Mouse (Mus musculus): ENCODE results near the gene Golm1. TPM values are rescaled to one million over a fixed set of nuclear protein-coding genes. Genes with fewer than 3 reads are reported as not detected.

Golm1 gene
- polyA plus RNA-seq, 2 experiments: 27.8 to 43.2 TPM

DNA sequence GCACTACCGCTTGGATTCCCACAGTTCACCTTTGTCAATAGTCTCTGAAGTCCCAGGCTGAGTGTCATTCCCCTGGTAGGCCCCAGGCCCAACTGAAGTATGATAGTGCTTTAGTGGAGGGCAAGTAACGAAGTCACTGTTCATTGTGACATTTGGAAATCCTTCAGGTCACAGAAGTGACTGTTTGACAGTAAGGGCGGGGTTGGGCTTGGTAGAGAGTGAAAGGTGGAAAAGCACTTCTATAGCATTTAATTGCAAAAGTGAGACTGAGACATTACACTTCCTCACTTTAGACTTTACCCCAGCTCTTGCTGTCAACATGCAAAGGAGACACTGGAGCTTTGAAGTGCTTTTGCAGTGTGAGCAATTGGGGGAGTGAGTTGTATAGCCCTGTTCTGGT is 18.4 kb upstream of the Golm1 start, which contains the start of gene 4921517D22Rik:
TSS of gene 4921517D22Rik (minus strand) at position 101 of the 400 bp plus-strand sequence.
- ATAC-seq (ENCODE audit: low FRiP score, low read depth): no peak
- no peak for TF ChIP-seq POLR2A (IDR thresholded peaks at IDR 0.05; ENCODE audit: borderline replicate concordance, extremely low read depth, insufficient read depth, insufficient read length)
- Histone ChIP-seq H3K4me2 (replicated peaks; ENCODE audit: low read depth, low read length, severe bottlenecking) (no peak within 1 kb of the TSS), H3K9ac (ENCODE audit: low read depth, low read length, severe bottlenecking) (no peak within 1 kb of the TSS), H3K36me3 (ENCODE audit: control insufficient read depth, insufficient read depth, low read length) (no peaks in the 10 kb centered on the region), H3K4me3 (replicated peaks; ENCODE audit: low read length) (no peak within 1 kb of the TSS), H3K9me3 (ENCODE audit: control insufficient read depth, low read length) (no peaks in the 10 kb centered on the region), H3K4me1 (ENCODE audit: control insufficient read depth, insufficient read depth, low read length) (no peaks in the 10 kb centered on the region), H3K27me3 (ENCODE audit: control insufficient read depth, insufficient read depth, low read length) (no peaks in the 10 kb centered on the region), H3K27ac (replicated peaks; ENCODE audit: low read depth, low read length) (no peak within 1 kb of the TSS)
- no peak for DNase-seq (ENCODE audit: low spot score)
- 85% methylated on average over 3 of the region's 3 CpGs for WGBS

DNA sequence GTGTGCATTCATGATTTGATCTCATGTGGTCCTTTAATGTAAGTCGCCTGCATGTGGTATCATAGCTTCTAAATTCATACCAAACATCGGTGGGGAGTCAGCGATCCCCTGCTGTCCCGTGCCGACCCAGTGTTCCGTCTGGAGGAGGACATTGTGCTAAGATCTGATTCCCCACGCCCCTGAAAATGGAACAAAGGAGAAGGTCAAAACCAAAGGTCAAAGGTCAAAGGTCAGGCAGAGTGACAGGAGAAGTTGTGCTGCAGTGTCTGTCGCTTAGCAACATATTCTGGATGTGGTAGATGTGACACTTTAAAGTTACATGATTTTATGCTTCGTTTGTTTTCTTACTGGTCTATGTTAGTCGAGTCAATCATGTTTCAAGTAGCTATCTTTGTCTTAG is 15.9 kb upstream of the Golm1 start:
- ATAC-seq (ENCODE audit: low FRiP score, low read depth): no peak
- no peak overlapping the region for H3K4me2 ChIP-seq (replicated peaks; ENCODE audit: low read depth, low read length, severe bottlenecking)
- no peak for DNase-seq (ENCODE audit: low spot score)
- no peaks in the 10 kb centered on the region for H3K27me3 ChIP-seq (ENCODE audit: control insufficient read depth, insufficient read depth, low read length)
- no peak overlapping the region for H3K27ac ChIP-seq (replicated peaks; ENCODE audit: low read depth, low read length)
- 83% methylated on average over 10 of the region's 10 CpGs for WGBS
- TF ChIP-seq POLR2A (IDR thresholded peaks at IDR 0.05; ENCODE audit: borderline replicate concordance, extremely low read depth, insufficient read depth, insufficient read length): no peak
- no peaks in the 10 kb centered on the region for H3K36me3 ChIP-seq (ENCODE audit: control insufficient read depth, insufficient read depth, low read length)
- H3K9me3 ChIP-seq (ENCODE audit: control insufficient read depth, low read length): no peaks in the 10 kb centered on the region
- H3K4me3 ChIP-seq (replicated peaks; ENCODE audit: low read length): no peak overlapping the region
- no peaks in the 10 kb centered on the region for H3K4me1 ChIP-seq (ENCODE audit: control insufficient read depth, insufficient read depth, low read length)
- H3K9ac ChIP-seq (ENCODE audit: low read depth, low read length, severe bottlenecking): no peak overlapping the region

DNA sequence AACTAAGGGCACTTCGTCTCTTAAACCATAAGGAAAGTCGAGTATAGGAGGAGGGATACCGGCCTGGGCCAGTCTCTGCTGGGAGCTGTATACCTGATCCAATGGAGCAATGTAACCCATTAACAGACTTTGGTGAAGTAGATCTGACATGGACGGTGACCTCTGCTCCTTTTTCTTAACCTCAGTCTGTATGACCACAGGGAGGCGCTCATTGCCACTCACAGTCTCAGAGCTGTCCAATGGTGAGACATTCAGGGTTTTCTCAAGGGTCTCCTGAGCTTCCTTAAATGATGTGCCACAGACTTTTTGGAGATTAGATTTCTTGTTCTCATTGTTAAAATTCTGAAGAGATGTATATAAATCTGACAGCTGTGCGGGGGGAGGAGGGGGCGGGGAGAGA is 15.0 kb upstream of the Golm1 start:
- Histone ChIP-seq H3K27ac (replicated peaks; ENCODE audit: low read depth, low read length) (no peak overlapping the region), H3K9ac (ENCODE audit: low read depth, low read length, severe bottlenecking) (no peak overlapping the region), H3K4me3 (replicated peaks; ENCODE audit: low read length) (no peak overlapping the region), H3K9me3 (ENCODE audit: control insufficient read depth, low read length) (no peaks in the 10 kb centered on the region), H3K27me3 (ENCODE audit: control insufficient read depth, insufficient read depth, low read length) (no peaks in the 10 kb centered on the region), H3K36me3 (ENCODE audit: control insufficient read depth, insufficient read depth, low read length) (no peaks in the 10 kb centered on the region), H3K4me2 (replicated peaks; ENCODE audit: low read depth, low read length, severe bottlenecking) (no peak overlapping the region), H3K4me1 (ENCODE audit: control insufficient read depth, insufficient read depth, low read length) (no peaks in the 10 kb centered on the region)
- 84% methylated on average over 7 of the region's 7 CpGs for WGBS
- TF ChIP-seq POLR2A (IDR thresholded peaks at IDR 0.05; ENCODE audit: borderline replicate concordance, extremely low read depth, insufficient read depth, insufficient read length): no peak
- no peak for ATAC-seq (ENCODE audit: low FRiP score, low read depth)
- no peak for DNase-seq (ENCODE audit: low spot score)

DNA sequence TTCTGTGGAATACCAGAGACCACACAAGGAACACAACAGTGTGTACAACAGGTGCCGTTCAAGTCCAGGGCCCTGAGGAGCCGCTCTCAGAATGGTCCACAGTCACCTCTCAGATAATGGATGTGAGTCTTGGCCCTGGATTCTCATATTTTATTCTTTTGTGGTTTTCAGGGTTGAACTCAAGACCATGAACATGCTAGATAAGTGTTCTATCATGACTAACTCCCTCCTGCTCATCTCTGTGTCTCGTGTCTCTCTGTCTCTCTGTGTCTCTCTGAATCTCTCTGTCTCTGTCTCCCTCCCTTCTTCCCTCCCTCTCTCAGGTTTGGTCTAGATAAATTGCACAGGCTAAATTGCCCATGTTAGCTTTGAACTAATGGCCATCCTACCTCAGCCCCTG is 14.2 kb upstream of the Golm1 start:
- no peaks in the 10 kb centered on the region for H3K4me1 ChIP-seq (ENCODE audit: control insufficient read depth, insufficient read depth, low read length)
- no peak overlapping the region for H3K4me3 ChIP-seq (replicated peaks; ENCODE audit: low read length)
- no peak for TF ChIP-seq POLR2A (IDR thresholded peaks at IDR 0.05; ENCODE audit: borderline replicate concordance, extremely low read depth, insufficient read depth, insufficient read length)
- DNase-seq (ENCODE audit: low spot score) (no peak), ATAC-seq (ENCODE audit: low FRiP score, low read depth) (no peak)
- WGBS: 93% methylated on average over 3 of the region's 3 CpGs
- H3K9ac ChIP-seq (ENCODE audit: low read depth, low read length, severe bottlenecking): no peak overlapping the region
- H3K4me2 ChIP-seq (replicated peaks; ENCODE audit: low read depth, low read length, severe bottlenecking): no peak overlapping the region
- H3K9me3 ChIP-seq (ENCODE audit: control insufficient read depth, low read length): no peaks in the 10 kb centered on the region
- no peaks in the 10 kb centered on the region for H3K27me3 ChIP-seq (ENCODE audit: control insufficient read depth, insufficient read depth, low read length)
- no peak overlapping the region for H3K27ac ChIP-seq (replicated peaks; ENCODE audit: low read depth, low read length)
- H3K36me3 ChIP-seq (ENCODE audit: control insufficient read depth, insufficient read depth, low read length): no peaks in the 10 kb centered on the region

DNA sequence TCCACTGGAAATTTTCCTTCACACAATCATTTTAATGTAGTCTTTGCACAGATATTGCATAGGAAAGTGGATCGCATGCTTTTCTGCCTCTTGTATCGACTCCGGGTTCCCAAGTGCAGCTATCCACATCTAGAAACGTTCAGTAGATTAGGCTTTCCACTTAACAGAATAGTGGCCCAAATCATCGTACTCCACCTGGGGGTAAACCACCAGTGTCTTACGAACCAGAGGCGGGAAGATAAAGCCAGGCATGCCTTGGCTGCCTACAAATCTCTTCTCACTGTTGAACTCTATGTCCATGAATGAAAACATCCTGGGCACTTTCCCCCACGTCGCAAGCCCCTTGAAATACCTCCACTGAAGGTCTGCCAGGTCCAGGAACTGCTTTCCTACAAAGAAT is 13.7 kb upstream of the Golm1 start:
- Histone ChIP-seq H3K27me3 (ENCODE audit: control insufficient read depth, insufficient read depth, low read length) (no peaks in the 10 kb centered on the region), H3K36me3 (ENCODE audit: control insufficient read depth, insufficient read depth, low read length) (no peaks in the 10 kb centered on the region), H3K4me1 (ENCODE audit: control insufficient read depth, insufficient read depth, low read length) (no peaks in the 10 kb centered on the region), H3K9ac (ENCODE audit: low read depth, low read length, severe bottlenecking) (no peak overlapping the region), H3K27ac (replicated peaks; ENCODE audit: low read depth, low read length) (no peak overlapping the region), H3K4me3 (replicated peaks; ENCODE audit: low read length) (no peak overlapping the region), H3K4me2 (replicated peaks; ENCODE audit: low read depth, low read length, severe bottlenecking) (no peak overlapping the region), H3K9me3 (ENCODE audit: control insufficient read depth, low read length) (no peaks in the 10 kb centered on the region)
- WGBS: 88% methylated on average over 9 of the region's 9 CpGs
- TF ChIP-seq POLR2A (IDR thresholded peaks at IDR 0.05; ENCODE audit: borderline replicate concordance, extremely low read depth, insufficient read depth, insufficient read length): no peak
- no peak for ATAC-seq (ENCODE audit: low FRiP score, low read depth)
- DNase-seq (ENCODE audit: low spot score): no peak

DNA sequence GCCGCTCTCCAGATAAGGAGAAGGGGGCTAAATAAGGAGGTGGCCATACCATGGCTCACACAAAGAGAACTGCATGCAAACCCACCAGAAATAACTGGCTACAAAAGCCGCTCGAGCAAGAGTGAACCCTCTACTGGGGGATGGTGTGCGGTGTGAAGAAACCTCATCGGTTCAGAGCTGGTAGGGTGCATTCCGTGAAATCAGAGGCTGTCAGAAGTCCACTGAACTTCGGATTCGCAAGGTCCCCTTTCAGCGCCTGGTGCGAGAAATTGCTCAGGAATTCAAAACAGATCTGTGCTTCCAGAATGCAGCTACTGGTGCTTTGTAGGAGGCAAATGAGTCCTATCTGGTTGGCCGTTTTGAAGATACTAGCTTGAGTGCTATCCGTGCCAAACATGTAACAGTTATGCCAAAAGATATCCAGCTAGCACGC is 12.7 kb upstream of the Golm1 start:
- no peak for ATAC-seq (ENCODE audit: low FRiP score, low read depth)
- Histone ChIP-seq H3K4me3 (replicated peaks; ENCODE audit: low read length) (no peak overlapping the region), H3K27ac (replicated peaks; ENCODE audit: low read depth, low read length) (no peak overlapping the region), H3K9me3 (ENCODE audit: control insufficient read depth, low read length) (no peaks in the 10 kb centered on the region), H3K9ac (ENCODE audit: low read depth, low read length, severe bottlenecking) (no peak overlapping the region), H3K4me2 (replicated peaks; ENCODE audit: low read depth, low read length, severe bottlenecking) (no peak overlapping the region), H3K27me3 (ENCODE audit: control insufficient read depth, insufficient read depth, low read length) (no peaks in the 10 kb centered on the region), H3K4me1 (ENCODE audit: control insufficient read depth, insufficient read depth, low read length) (no peaks in the 10 kb centered on the region), H3K36me3 (ENCODE audit: control insufficient read depth, insufficient read depth, low read length) (no peaks in the 10 kb centered on the region)
- WGBS: 73% methylated on average over 13 of the region's 13 CpGs
- no peak for DNase-seq (ENCODE audit: low spot score)
- no peak for TF ChIP-seq POLR2A (IDR thresholded peaks at IDR 0.05; ENCODE audit: borderline replicate concordance, extremely low read depth, insufficient read depth, insufficient read length)

Measured in limb, embryonic 14.5 days (tissue).